Mouse (Mus musculus) limb, embryonic 14.5 days (tissue): ENCODE results near the gene Fam163a. TPM values are rescaled to one million over a fixed set of nuclear protein-coding genes. Genes with fewer than 3 reads are reported as not detected.

ENCODE experiments used
- ATAC-seq: fragments of 200-750 bp; cut with Nextera tagmentation; 2 replicates; pipeline ENCODE4 v1.8.0; 2017; ENCODE audit warnings: low read depth, moderate number of reproducible peaks, moderate TSS enrichment; ENCODE audit not compliant: low FRiP score
- DNase-seq: peaks from one replicate; pipeline ENCODE4 v3.0.0-alpha.2; 2015; ENCODE audit warnings: low spot score
- H3K27ac ChIP-seq: fragments of 300-500 bp; sonication (generic); replicated peaks from 2 replicates; pipeline ENCODE4 v1.5.1; 2014; ENCODE audit warnings: low read depth, mild to moderate bottlenecking, low read length, moderate library complexity, mixed read lengths
- H3K27me3 ChIP-seq: fragments of 300-500 bp; sonication (generic); 2 replicates; pipeline ENCODE4 v1.6.1; 2014; ENCODE audit warnings: low read length, mixed read lengths; ENCODE audit not compliant: control insufficient read depth, insufficient read depth
- H3K36me3 ChIP-seq: fragments of 300-500 bp; sonication (generic); 2 replicates; pipeline ENCODE4 v1.6.1; 2014; ENCODE audit warnings: mild to moderate bottlenecking, low read length, moderate library complexity, mixed read lengths; ENCODE audit not compliant: control insufficient read depth, insufficient read depth
- H3K4me1 ChIP-seq: fragments of 300-500 bp; sonication (generic); 2 replicates; pipeline ENCODE4 v1.6.1; 2014; ENCODE audit warnings: antibody characterized with exemption, low read length, mixed read lengths; ENCODE audit not compliant: control insufficient read depth, insufficient read depth
- H3K4me2 ChIP-seq: fragments of 300-500 bp; sonication (generic); replicated peaks from 2 replicates; pipeline ENCODE4 v1.6.1; 2014; ENCODE audit warnings: low read depth, mild to moderate bottlenecking, low read length, moderate library complexity; ENCODE audit not compliant: severe bottlenecking
- H3K4me3 ChIP-seq: fragments of 300-500 bp; sonication (generic); replicated peaks from 2 replicates; pipeline ENCODE4 v1.5.1; 2014; ENCODE audit warnings: low read length
- H3K9ac ChIP-seq: fragments of 300-500 bp; sonication (generic); 2 replicates; pipeline ENCODE4 v1.6.1; 2014; ENCODE audit warnings: mild to moderate bottlenecking, low read depth, low read length, moderate library complexity; ENCODE audit not compliant: severe bottlenecking
- H3K9me3 ChIP-seq: fragments of 300-500 bp; sonication (generic); 2 replicates; pipeline ENCODE4 v1.6.1; 2016; ENCODE audit warnings: low read length; ENCODE audit not compliant: control insufficient read depth
- POLR2A ChIP-seq: fragments of 200-500 bp; IDR thresholded peaks from 2 replicates; pipeline ENCODE4 v1.8.0; 2012; ENCODE audit warnings: inconsistent platforms, mild to moderate bottlenecking, moderate library complexity, borderline replicate concordance; ENCODE audit not compliant: insufficient read depth, insufficient read length; ENCODE audit errors: extremely low read depth
- WGBS: fragments of 180-500 bp; shearing (Covaris S2); extraction: QIAGEN DNeasy Blood & Tissue Kit; methylation state at CpG from one replicate; pipeline ENCODE4 v1.1.7; 2014; 5-methylcytosine and 5-hydroxymethylcytosine counted together
- polyA plus RNA-seq, 2 experiments: library from polyadenylated mRNA; depleted of rRNA in 1 of 2; stranded (reverse) in 1 of 2; unstranded in 1 of 2; fragments of >200 nt; fragmentation: Nextera tagmentation in 1 of 2; extraction: Ambion mirVana in 1 of 2; gene quantifications; 2 replicates each; pipeline versions ENCODE4 v1.2.1 to v1.2.3; 2012 to 2014

Fam163a gene
- polyA plus RNA-seq, 2 experiments = 0.96 to 1.0 TPM

- no peak overlapping the region for H3K4me3 ChIP-seq
- no peak overlapping the region for H3K4me2 ChIP-seq
- H3K9ac ChIP-seq = no peak overlapping the region
- no peak overlapping the region for H3K27ac ChIP-seq
- H3K27me3 ChIP-seq = no peaks in the 10 kb centered on the region
- DNase-seq (no peak), ATAC-seq (no peak)
- peaks cover 2% of the 10 kb centered on the region; the same call in 1 of the 2 replicates for H3K4me1 ChIP-seq
- H3K9me3 ChIP-seq = no peaks in the 10 kb centered on the region
- TF ChIP-seq POLR2A = no peak
- WGBS = 8% methylated on average over 10 of the region's 10 CpGs
- H3K36me3 ChIP-seq = no peaks in the 10 kb centered on the region
These were observed 96.4 kb downstream of the Fam163a start for GRCm38 (mm10) chr1:156108400-156108799.

DNA sequence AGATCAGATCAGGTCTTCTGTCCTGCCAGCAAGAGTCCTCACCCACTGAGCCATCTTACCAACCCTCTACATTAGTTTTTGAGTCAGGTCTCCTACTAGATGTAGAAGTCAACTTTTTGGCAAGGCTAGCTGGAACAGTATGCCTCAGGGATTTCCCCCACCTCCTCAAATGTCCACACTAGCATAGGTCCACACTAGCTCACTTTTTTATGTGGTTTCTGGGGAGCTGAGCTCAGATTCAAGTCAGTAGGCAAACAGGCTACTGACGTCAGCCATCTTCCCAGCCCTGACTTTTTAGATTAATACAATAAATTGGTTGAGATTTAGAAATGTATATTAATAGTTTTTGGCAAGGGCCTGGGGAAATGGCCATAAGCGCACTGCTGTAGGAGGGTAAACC is 97.4 kb downstream of the Fam163a start:
- no peaks in the 10 kb centered on the region for H3K27me3 ChIP-seq
- H3K4me2 ChIP-seq = no peak overlapping the region
- H3K36me3 ChIP-seq = no peaks in the 10 kb centered on the region
- 80% methylated on average over 2 of the region's 2 CpGs for WGBS
- no peaks in the 10 kb centered on the region for H3K9me3 ChIP-seq
- TF ChIP-seq POLR2A = no peak
- no peak overlapping the region for H3K9ac ChIP-seq
- no peak overlapping the region for H3K4me3 ChIP-seq
- no peak for ATAC-seq
- no peak overlapping the region for H3K27ac ChIP-seq
- DNase-seq = no peak
- peaks cover 2% of the 10 kb centered on the region; the same call in 1 of the 2 replicates for H3K4me1 ChIP-seq

DNA sequence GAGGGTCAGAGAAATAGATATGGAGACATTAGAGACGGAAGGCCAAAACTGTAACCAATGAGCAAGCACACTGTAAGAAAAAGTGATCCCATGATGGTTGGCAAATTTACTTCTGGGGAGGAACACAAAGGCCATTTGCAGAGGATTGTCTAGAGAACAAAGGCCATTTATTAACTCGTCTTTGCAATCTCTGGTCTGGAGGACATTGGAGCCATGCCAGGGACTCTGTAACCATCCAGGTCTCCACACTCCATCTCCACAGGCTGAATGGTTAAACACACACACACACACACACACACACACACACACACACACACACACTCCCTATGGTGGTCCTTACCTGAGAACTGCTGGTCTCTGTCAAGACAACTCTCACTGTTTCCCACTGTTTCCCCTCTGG is 99.4 kb downstream of the Fam163a start:
- no peaks in the 10 kb centered on the region for H3K9me3 ChIP-seq
- no peaks in the 10 kb centered on the region for H3K36me3 ChIP-seq
- ATAC-seq (no peak), DNase-seq (no peak)
- H3K4me1 ChIP-seq = 0 out of 2 replicates have a peak, but pooled peaks cover 2% of the 10 kb centered on the region
- 87% methylated on average over 2 of the region's 2 CpGs for WGBS
- no peak overlapping the region for H3K27ac ChIP-seq
- H3K9ac ChIP-seq = no peak overlapping the region
- H3K4me3 ChIP-seq = no peak overlapping the region
- TF ChIP-seq POLR2A = no peak
- no peak overlapping the region for H3K4me2 ChIP-seq
- H3K27me3 ChIP-seq = no peaks in the 10 kb centered on the region

GRCm38 (mm10) chr1:156103763-156104162 is 101.1 kb downstream of the Fam163a start:
- DNase-seq = no peak
- H3K27ac ChIP-seq = no peak overlapping the region
- TF ChIP-seq POLR2A = no peak
- H3K4me2 ChIP-seq = no peak overlapping the region
- no peak overlapping the region for H3K4me3 ChIP-seq
- H3K4me1 ChIP-seq = 0 out of 2 replicates have a peak, but pooled peaks cover 1% of the 10 kb centered on the region
- H3K36me3 ChIP-seq = no peaks in the 10 kb centered on the region
- no peaks in the 10 kb centered on the region for H3K9me3 ChIP-seq
- WGBS = 94% methylated on average over 2 of the region's 2 CpGs
- ATAC-seq = no peak
- no peaks in the 10 kb centered on the region for H3K27me3 ChIP-seq
- no peak overlapping the region for H3K9ac ChIP-seq

GRCm38 (mm10) chr1:156091811-156092210 is 113.0 kb downstream of the Fam163a start:
- Histone ChIP-seq H3K4me2 (no peak overlapping the region), H3K9ac (no peak overlapping the region), H3K27ac (no peak overlapping the region), H3K4me1 (no peaks in the 10 kb centered on the region), H3K9me3 (no peaks in the 10 kb centered on the region), H3K4me3 (no peak overlapping the region), H3K27me3 (no peaks in the 10 kb centered on the region), H3K36me3 (no peaks in the 10 kb centered on the region)
- no peak for DNase-seq
- WGBS = 79% methylated on average over 4 of the region's 4 CpGs
- no peak for ATAC-seq
- no peak for TF ChIP-seq POLR2A

DNA sequence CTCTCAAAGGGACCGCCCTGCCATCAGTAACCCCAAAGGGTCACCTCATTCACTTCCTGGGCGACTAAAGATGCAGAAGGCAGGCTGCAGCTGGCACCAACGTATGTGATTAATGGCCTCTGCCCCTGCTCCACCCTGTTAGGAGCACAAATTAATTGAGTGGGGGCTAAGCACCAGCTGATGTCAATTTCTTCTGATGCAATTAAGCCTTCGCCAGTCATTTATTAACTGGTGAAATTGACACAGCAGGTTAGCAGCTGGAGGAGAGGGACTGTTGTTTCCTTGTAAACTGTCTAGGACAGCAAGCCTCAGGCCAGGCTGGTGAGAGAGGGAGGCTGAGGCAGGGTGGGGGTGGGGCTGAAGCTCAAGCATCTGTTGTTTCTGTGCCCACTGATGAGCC is 114.8 kb downstream of the Fam163a start:
- no peak overlapping the region for H3K9ac ChIP-seq
- ATAC-seq = no peak
- no peak overlapping the region for H3K27ac ChIP-seq
- no peak for TF ChIP-seq POLR2A
- H3K9me3 ChIP-seq = no peaks in the 10 kb centered on the region
- H3K4me3 ChIP-seq = no peak overlapping the region
- no peak for DNase-seq
- H3K4me1 ChIP-seq = no peaks in the 10 kb centered on the region
- 33% methylated on average over 4 of the region's 4 CpGs for WGBS
- H3K27me3 ChIP-seq = no peaks in the 10 kb centered on the region
- no peak overlapping the region for H3K4me2 ChIP-seq
- H3K36me3 ChIP-seq = no peaks in the 10 kb centered on the region
